Mouse (Mus musculus): ENCODE data around the gene Kank1.
A peak's percentile ranks its signal among the peaks of the same experiment; 100 is the strongest.

The Kank1 gene

GRCm38 (mm10) chr19:25315458-25315889, 78.7 kb downstream of the Kank1 start:
- DNase-seq, result peak; percentile 19

GRCm38 (mm10) chr19:25315993-25316392, 79.2 kb downstream of the Kank1 start:
- no peak for DNase-seq

- no peak for DNase-seq
Measured at GRCm38 (mm10) chr19:25324265-25324664, 87.5 kb downstream of the Kank1 start.

GRCm38 (mm10) chr19:25325113-25326001, 88.6 kb downstream of the Kank1 start:
- peak; percentile 12 for DNase-seq

- DNase-seq, result no peak
Measured at GRCm38 (mm10) chr19:25326002-25326300, 89.2 kb downstream of the Kank1 start.

GRCm38 (mm10) chr19:25327633-25328032, 90.9 kb downstream of the Kank1 start:
- no peak for DNase-seq

GRCm38 (mm10) chr19:25334360-25334759, 97.6 kb downstream of the Kank1 start:
- peak; percentile 22 for DNase-seq

- no peak for DNase-seq
Measured at GRCm38 (mm10) chr19:25336731-25337130, 100.0 kb downstream of the Kank1 start.

- peak; percentile 27 for DNase-seq
Measured at GRCm38 (mm10) chr19:25340630-25341620, 104.2 kb downstream of the Kank1 start.

- no peak for DNase-seq
Measured at GRCm38 (mm10) chr19:25342026-25342425, 105.3 kb downstream of the Kank1 start.

GRCm38 (mm10) chr19:25343657-25344322, 107.0 kb downstream of the Kank1 start:
- DNase-seq, result no peak

GRCm38 (mm10) chr19:25344371-25344770, 107.6 kb downstream of the Kank1 start:
- DNase-seq, result no peak

GRCm38 (mm10) chr19:25345972-25346371, 109.2 kb downstream of the Kank1 start:
- DNase-seq, result no peak

- no peak for DNase-seq
Measured at GRCm38 (mm10) chr19:25347515-25347914, 110.7 kb downstream of the Kank1 start.

- peak; percentile 18 for DNase-seq
Measured at GRCm38 (mm10) chr19:25351257-25351955, 114.6 kb downstream of the Kank1 start.

- DNase-seq, result no peak
Measured at GRCm38 (mm10) chr19:25357094-25357493, 120.3 kb downstream of the Kank1 start.

- no peak for DNase-seq
Measured at GRCm38 (mm10) chr19:25358486-25359120, 121.8 kb downstream of the Kank1 start.

GRCm38 (mm10) chr19:25360571-25361029, 123.8 kb downstream of the Kank1 start:
- no peak for DNase-seq

GRCm38 (mm10) chr19:25361956-25362355, 125.2 kb downstream of the Kank1 start:
- DNase-seq, result no peak

- DNase-seq, result no peak
Measured at GRCm38 (mm10) chr19:25365698-25366097, 128.9 kb downstream of the Kank1 start.

GRCm38 (mm10) chr19:25366620-25367019, 129.8 kb downstream of the Kank1 start:
- no peak for DNase-seq

GRCm38 (mm10) chr19:25370428-25370827, 133.7 kb downstream of the Kank1 start:
- no peak for DNase-seq

Data from layer of hippocampus, adult 9-11 months (tissue).